Mouse (Mus musculus) CH12.LX (cell line): ENCODE results near the gene Cog1. TPM values are rescaled to one million over a fixed set of nuclear protein-coding genes. Genes with fewer than 3 reads are reported as not detected.

Experiments
- DNase-seq: peaks from one replicate; pipeline ENCODE4 v3.0.0-alpha.2; 2013; ENCODE audit errors: extremely low read depth
- H3K27ac ChIP-seq: 2 replicates; pipeline ENCODE4 v1.5.1; 2012; ENCODE audit warnings: low read depth, mild to moderate bottlenecking, control low read depth, moderate library complexity; ENCODE audit not compliant: insufficient read depth
- H3K27me3 ChIP-seq: replicated peaks from 2 replicates; pipeline ENCODE3; 2012; ENCODE audit warnings: inconsistent platforms
- H3K36me3 ChIP-seq, 2 experiments: replicated peaks in 1 of 2; 2 replicates each; pipeline versions ENCODE3 to v1.6.1; 2012; ENCODE audit warnings: inconsistent platforms in 1 of 2, low read length in 1 of 2, mild to moderate bottlenecking in 1 of 2, mixed read lengths in 1 of 2, moderate library complexity in 1 of 2; ENCODE audit not compliant: control insufficient read depth in 1 of 2, insufficient read depth in 1 of 2
- H3K4me1 ChIP-seq, 2 experiments: 2 replicates each; pipeline ENCODE4 v1.6.1; 2012; ENCODE audit warnings: inconsistent platforms in 1 of 2, moderate library complexity in 1 of 2; ENCODE audit not compliant: insufficient read depth in 2 of 2, control insufficient read depth in 1 of 2
- H3K4me2 ChIP-seq: 2 replicates; pipeline ENCODE4 v1.6.1; 2012; ENCODE audit warnings: low read depth, mild to moderate bottlenecking, control low read depth; ENCODE audit not compliant: poor library complexity, insufficient read depth, severe bottlenecking
- H3K4me3 ChIP-seq, 3 experiments: fragments of 150-350 bp in 1 of 3; sonication (generic) in 1 of 3; replicated peaks in 1 of 3; 2 replicates each; pipeline versions ENCODE3 to v1.5.1; 2011 to 2012; ENCODE audit warnings: low read depth in 2 of 3, low read length in 2 of 3, mild to moderate bottlenecking in 2 of 3, moderate library complexity in 2 of 3, control low read depth in 1 of 3, improper control_type of control experiment in 1 of 3, inconsistent platforms in 1 of 3, mixed read lengths in 1 of 3; ENCODE audit not compliant: poor library complexity in 1 of 3
- H3K79me2 ChIP-seq: replicated peaks from 2 replicates; pipeline ENCODE4 v1.6.1; 2012; ENCODE audit warnings: mild to moderate bottlenecking, moderate library complexity; ENCODE audit not compliant: control insufficient read depth, poor library complexity, insufficient read depth, severe bottlenecking; ENCODE audit errors: extremely low read depth
- H3K9ac ChIP-seq: 2 replicates; pipeline ENCODE4 v1.6.1; 2012; ENCODE audit warnings: low read depth, mild to moderate bottlenecking, control low read depth, moderate library complexity; ENCODE audit not compliant: insufficient read depth
- H3K9me3 ChIP-seq: replicated peaks from 2 replicates; pipeline ENCODE3; 2012; ENCODE audit warnings: low read length, inconsistent platforms, mixed read lengths
- CHD1 ChIP-seq: IDR thresholded peaks from 2 replicates; pipeline ENCODE4 v1.6.1; 2012; ENCODE audit warnings: low read depth, low read length, improper control_type of control experiment, inconsistent platforms
- E2F4 ChIP-seq: IDR thresholded peaks from 2 replicates; pipeline ENCODE4 v1.6.1; 2011; ENCODE audit warnings: low read depth, low read length, improper control_type of control experiment; ENCODE audit not compliant: insufficient replicate concordance
- ELF1 ChIP-seq: IDR thresholded peaks from 2 replicates; pipeline ENCODE4 v1.6.1; 2014; ENCODE audit warnings: low read depth, mild to moderate bottlenecking, inconsistent platforms, low read length, improper control_type of control experiment
- EP300 ChIP-seq: IDR thresholded peaks from 2 replicates; pipeline ENCODE4 v1.6.1; 2011; ENCODE audit warnings: low read length, improper control_type of control experiment
- ETS1 ChIP-seq: conservative IDR thresholded peaks from 2 replicates; pipeline ENCODE4 v1.6.1; 2012; ENCODE audit warnings: low read depth, mild to moderate bottlenecking, inconsistent platforms, low read length, improper control_type of control experiment, moderate library complexity
- HCFC1 ChIP-seq: IDR thresholded peaks from 2 replicates; pipeline ENCODE4 v1.6.1; 2012; ENCODE audit warnings: low read depth, mild to moderate bottlenecking, inconsistent platforms, low read length, improper control_type of control experiment
- IRF4 ChIP-seq: IDR thresholded peaks from 2 replicates; pipeline ENCODE4 v1.6.1; 2014; ENCODE audit warnings: low read depth, mild to moderate bottlenecking, inconsistent platforms, low read length, improper control_type of control experiment
- JUN ChIP-seq: IDR thresholded peaks from 2 replicates; pipeline ENCODE4 v1.6.1; 2011; ENCODE audit warnings: low read depth, mild to moderate bottlenecking, low read length, improper control_type of control experiment, moderate library complexity; ENCODE audit not compliant: insufficient read depth
- KAT2A ChIP-seq: IDR thresholded peaks from 2 replicates; pipeline ENCODE4 v1.6.1; 2012; ENCODE audit warnings: low read length, improper control_type of control experiment, inconsistent platforms; ENCODE audit not compliant: insufficient replicate concordance
- MAX ChIP-seq: IDR thresholded peaks from 2 replicates; pipeline ENCODE4 v1.6.1; 2011; ENCODE audit warnings: low read length, improper control_type of control experiment
- MAZ ChIP-seq: IDR thresholded peaks from 2 replicates; pipeline ENCODE4 v1.6.1; 2012; ENCODE audit warnings: low read depth, mild to moderate bottlenecking, inconsistent platforms, low read length, improper control_type of control experiment, moderate library complexity
- MEF2A ChIP-seq: IDR thresholded peaks from 2 replicates; pipeline ENCODE4 v1.6.1; 2014; ENCODE audit warnings: low read depth, mild to moderate bottlenecking, inconsistent platforms, low read length, improper control_type of control experiment, borderline replicate concordance
- MYC ChIP-seq: IDR thresholded peaks from 2 replicates; pipeline ENCODE4 v1.6.1; 2011; ENCODE audit warnings: low read depth, mild to moderate bottlenecking, improper control_type of control experiment, low read length
- NELFE ChIP-seq: IDR thresholded peaks from 2 replicates; pipeline ENCODE4 v1.6.1; 2011; ENCODE audit warnings: low read depth, low read length, improper control_type of control experiment
- NRF1 ChIP-seq: IDR thresholded peaks from 2 replicates; pipeline ENCODE4 v1.6.1; 2014; ENCODE audit warnings: low read depth, mild to moderate bottlenecking, inconsistent platforms, low read length, improper control_type of control experiment, moderate library complexity
- POLR2A ChIP-seq: IDR thresholded peaks from 2 replicates; pipeline ENCODE4 v1.6.1; 2011; ENCODE audit warnings: low read depth, mild to moderate bottlenecking, improper control_type of control experiment, low read length
- RAD21 ChIP-seq: IDR thresholded peaks from 2 replicates; pipeline ENCODE4 v1.6.1; 2011; ENCODE audit warnings: low read depth, mild to moderate bottlenecking, low read length, improper control_type of control experiment, moderate library complexity
- TCF12 ChIP-seq: IDR thresholded peaks from 2 replicates; pipeline ENCODE4 v1.6.1; 2014; ENCODE audit warnings: low read depth, mild to moderate bottlenecking, inconsistent platforms, low read length, improper control_type of control experiment
- UBTF ChIP-seq: IDR thresholded peaks from 2 replicates; pipeline ENCODE4 v1.6.1; 2012; ENCODE audit warnings: low read depth, mild to moderate bottlenecking, inconsistent platforms, low read length, improper control_type of control experiment, moderate library complexity
- USF2 ChIP-seq: conservative IDR thresholded peaks from 2 replicates; pipeline ENCODE4 v1.6.1; 2011; ENCODE audit warnings: low read depth, low read length, improper control_type of control experiment
- ZMIZ1 ChIP-seq: IDR thresholded peaks from 2 replicates; pipeline ENCODE4 v1.6.1; 2012; ENCODE audit warnings: low read depth, mild to moderate bottlenecking, inconsistent platforms, low read length, improper control_type of control experiment
- dilution Hi-C: fragments of 300-500 bp; cut with MboI; formaldehyde crosslinking; loops from 2 replicates; pipeline ENCODE4 v1.14.3; 2020; ENCODE audit warnings: low sequenced_read_pairs; ENCODE audit not compliant: extremely low pct_unique_long_range_greater_than_20kb, extremely low pct_ligation_motif_present
- in situ Hi-C: fragments of 300-500 bp; cut with MboI; formaldehyde crosslinking; loops from 3 replicates; pipeline ENCODE4 v1.14.3; 2019; ENCODE audit warnings: low sequenced_read_pairs, low pct_ligation_motif_present, low pct_unique_long_range_greater_than_20kb, mixed read lengths
- polyA plus RNA-seq: library from polyadenylated mRNA; unstranded; fragments of >175 nt; gene quantifications from 2 replicates; pipeline ENCODE4 v1.2.1, GENCODE M21; 2012; ENCODE audit warnings: low read depth; ENCODE audit not compliant: insufficient read length
- total RNA-seq, 2 experiments: library from RNA; depleted of rRNA; stranded (reverse); fragments of 300-350 nt in 1 of 2; fragments of >200 nt in 1 of 2; gene quantifications; 2 replicates each; pipeline ENCODE4 v1.2.3; 2012 to 2014

Gene Cog1
- total and polyA plus RNA-seq, 3 experiments = 15.8 to 38.6 (median 28.2) TPM

DNA sequence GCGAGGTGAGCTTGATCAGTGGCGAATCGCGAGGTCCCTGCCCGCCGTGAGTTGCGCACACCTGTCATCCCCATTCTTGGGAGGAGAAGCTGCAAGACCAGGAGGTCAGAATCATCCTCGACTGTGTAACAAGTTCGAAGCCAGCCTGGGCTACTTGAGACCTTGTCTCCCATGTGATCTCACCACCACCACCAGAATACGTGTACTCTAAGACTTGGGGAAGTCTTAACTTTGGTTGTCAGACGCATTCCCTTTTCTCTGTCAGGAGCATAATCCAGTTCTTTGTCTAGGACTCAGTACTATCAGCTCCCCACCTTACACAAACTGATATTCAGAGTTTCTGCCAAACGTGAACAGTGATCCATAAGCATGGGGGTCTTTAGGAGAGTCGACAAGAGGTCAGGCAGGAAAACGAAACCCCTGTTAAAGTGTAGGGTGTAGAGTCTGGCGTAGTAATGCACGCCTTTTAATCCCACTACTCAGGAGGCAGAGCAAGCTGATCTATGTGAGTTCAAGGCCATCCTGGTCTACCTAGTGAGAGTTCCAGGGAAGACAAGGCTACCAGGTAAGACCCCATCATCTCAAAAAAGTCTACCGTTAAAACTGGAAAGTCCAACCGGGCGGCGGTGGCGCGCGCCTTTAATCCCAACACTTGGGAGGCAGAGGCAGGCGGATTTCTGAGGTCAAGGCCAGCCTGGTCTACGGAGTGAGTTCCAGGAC is 35.9 kb downstream of the Cog1 start:
- peak overlapping the region; percentile 84 to 99 (median 99) for H3K4me3 ChIP-seq
- no peaks in the 10 kb centered on the region for H3K9me3 ChIP-seq
- peaks cover 67% of the 10 kb centered on the region for H3K79me2 ChIP-seq
- DNase-seq = peak; percentile 67
- peak overlapping the region; percentile 42 for H3K27ac ChIP-seq
- in situ Hi-C loops (no loop called here), dilution Hi-C loops (no loop called here)
- H3K27me3 ChIP-seq = no peaks in the 10 kb centered on the region
- H3K4me1 ChIP-seq = peaks cover 7 to 51% of the 10 kb centered on the region in 2 experiments
- H3K9ac ChIP-seq = peak overlapping the region; percentile 80
- peak overlapping the region; percentile 76 for H3K4me2 ChIP-seq
- peaks cover 23 to 44% of the 10 kb centered on the region in 2 experiments for H3K36me3 ChIP-seq
- TF ChIP-seq JUN (no peak), EP300 (no peak), CHD1 (no peak), ETS1 (no peak), NRF1 (0 out of 2 replicates have a peak, but pooled peaks have one; percentile 2), POLR2A (no peak), NELFE (0 out of 2 replicates have a peak, but pooled peaks have one; percentile 9), RAD21 (no peak), E2F4 (no peak), KAT2A (0 out of 2 replicates have a peak, but pooled peaks have one; percentile 26), ZMIZ1 (no peak; the same call in 1 of the 2 replicates), UBTF (no peak), ELF1 (no peak), HCFC1 (no peak), TCF12 (0 out of 2 replicates have a peak, but pooled peaks have one; percentile 30), IRF4 (no peak), MYC (no peak), USF2 (no peak), MAZ (no peak), MEF2A (no peak)

DNA sequence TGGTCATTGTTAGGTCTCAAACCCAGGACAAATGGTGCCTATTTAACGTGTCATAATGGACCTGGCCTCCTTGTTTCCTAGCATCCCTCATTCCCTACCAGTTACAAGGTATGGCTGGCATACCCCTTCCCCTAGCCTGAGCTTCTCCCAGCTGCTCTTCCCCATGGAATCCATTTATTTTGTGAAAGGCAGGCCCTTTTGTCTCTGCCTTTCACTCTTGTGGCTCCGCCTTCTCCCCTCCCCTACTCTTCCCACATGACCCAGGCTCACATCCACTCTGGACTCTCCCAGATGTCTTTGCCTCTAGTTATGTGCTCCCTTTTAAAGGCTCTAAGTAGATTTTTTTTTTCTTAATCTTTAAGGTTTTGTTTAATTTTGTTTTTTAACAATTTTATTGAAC is 38.1 kb downstream of the Cog1 start:
- TF ChIP-seq MAX = no peak
- Histone ChIP-seq H3K9ac (no peak overlapping the region), H3K27me3 (no peaks in the 10 kb centered on the region), H3K36me3 (peaks cover 23 to 46% of the 10 kb centered on the region in 2 experiments), H3K4me1 (peaks cover 8 to 50% of the 10 kb centered on the region in 2 experiments), H3K9me3 (no peaks in the 10 kb centered on the region), H3K79me2 (peaks cover 47% of the 10 kb centered on the region), H3K4me2 (no peak overlapping the region), H3K27ac (no peak overlapping the region), H3K4me3 (no peak overlapping the region)
- dilution Hi-C loops = no loop called here
- DNase-seq = no peak
- in situ Hi-C loops = no loop called here
